Mouse (Mus musculus): Measurements from ENCODE around the gene Scgb2b27. TPM values are rescaled to one million over a fixed set of nuclear protein-coding genes. Genes with fewer than 3 reads are reported as not detected.
"Not testable (repeated sequence)": the region's sequence is repeated elsewhere in the genome, so short reads cannot be mapped to it uniquely, and the experiment has no call there.

Gene Scgb2b27
- polyA plus RNA-seq (2016; fragmentation: Nextera tagmentation; extraction: Ambion mirVana) = not detected in 2 replicates

DNA sequence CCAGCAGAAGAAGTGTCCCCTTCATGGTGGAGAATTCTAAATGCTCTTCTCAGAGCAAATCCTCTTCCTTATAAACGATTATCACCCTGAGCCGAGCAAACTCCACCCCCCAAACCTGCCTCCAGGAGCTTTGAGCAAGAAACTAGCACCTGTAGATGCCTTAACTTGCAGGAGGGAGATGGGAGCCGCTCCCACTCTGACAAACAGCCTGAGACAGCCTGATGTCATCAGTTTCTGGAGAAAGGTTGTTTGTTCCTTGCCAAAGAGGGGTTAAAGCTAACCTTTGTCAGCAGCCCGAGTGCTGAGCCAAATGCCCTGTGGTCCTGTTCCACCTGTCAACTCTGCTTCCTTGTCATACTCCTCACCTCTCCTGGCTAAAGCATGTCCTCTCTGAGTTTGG is at the start of gene Scgb2b27:
Scgb2b27 (minus strand) TSS at position 101 of the 400 bp plus-strand sequence.
- Histone ChIP-seq H3K4me1 (replicated peaks) (no peaks in the 10 kb centered on the region), H3K4me3 (replicated peaks) (no peak within 1 kb of the TSS), H3K27me3 (no peaks in the 10 kb centered on the region), H3K36me3 (no peaks in the 10 kb centered on the region), H3K27ac (no peak within 1 kb of the TSS), H3K9me3 (peaks cover 65% of the 10 kb centered on the region), H3K9ac (replicated peaks) (no peak within 1 kb of the TSS), H3K4me2 (no peak within 1 kb of the TSS)
- ATAC-seq (ENCODE audit: insufficient number of reproducible peaks, insufficient read depth, low FRiP score, low TSS enrichment, low read depth) = no peak
- 69% methylated on average over 4 of the region's 4 CpGs for WGBS

DNA sequence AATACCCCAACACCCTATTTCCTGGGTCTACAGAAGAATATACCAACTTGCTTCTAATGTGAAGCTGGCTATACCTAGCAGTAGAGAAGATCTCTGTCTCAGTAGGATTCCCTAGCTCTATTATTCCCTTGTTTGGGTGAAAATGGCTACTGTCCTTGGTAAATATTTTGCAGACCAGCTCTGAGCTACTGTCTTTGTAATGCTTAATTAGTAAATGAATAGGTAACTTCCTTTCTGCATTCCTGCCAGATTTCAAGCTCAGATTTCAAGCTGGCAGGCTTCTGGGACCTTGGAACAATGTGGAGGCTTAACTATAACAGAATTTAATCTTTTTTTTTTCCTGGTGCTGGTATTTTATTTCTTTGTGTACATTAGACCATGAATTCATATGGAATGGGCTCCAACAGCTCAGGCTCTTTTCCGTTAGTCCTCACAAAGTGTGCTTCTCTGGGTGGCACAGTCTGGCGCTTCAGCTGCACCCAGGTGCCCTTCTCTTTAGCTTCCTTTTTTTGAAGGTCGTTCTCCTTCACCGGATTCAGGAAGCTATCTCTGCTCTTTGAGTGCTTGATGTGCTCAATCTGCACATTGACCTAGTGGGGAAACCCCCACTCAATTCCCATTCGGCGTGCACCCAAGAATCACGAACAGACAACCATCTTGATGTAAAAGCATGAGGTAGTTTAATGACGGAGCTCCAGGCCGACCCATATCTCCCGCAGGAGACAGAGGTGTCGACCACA is 22.5 kb upstream of the Scgb2b27 start:
- not testable (repeated sequence) for H3K36me3 ChIP-seq; H3K4me2 ChIP-seq; H3K4me1 ChIP-seq (replicated peaks); ATAC-seq (ENCODE audit: insufficient number of reproducible peaks, insufficient read depth, low FRiP score, low TSS enrichment, low read depth); H3K9ac ChIP-seq (replicated peaks); H3K27ac ChIP-seq; H3K27me3 ChIP-seq; H3K4me3 ChIP-seq (replicated peaks)
- 88% methylated on average over 11 of the region's 11 CpGs for WGBS
- peaks cover 63% of the 10 kb centered on the region for H3K9me3 ChIP-seq

DNA sequence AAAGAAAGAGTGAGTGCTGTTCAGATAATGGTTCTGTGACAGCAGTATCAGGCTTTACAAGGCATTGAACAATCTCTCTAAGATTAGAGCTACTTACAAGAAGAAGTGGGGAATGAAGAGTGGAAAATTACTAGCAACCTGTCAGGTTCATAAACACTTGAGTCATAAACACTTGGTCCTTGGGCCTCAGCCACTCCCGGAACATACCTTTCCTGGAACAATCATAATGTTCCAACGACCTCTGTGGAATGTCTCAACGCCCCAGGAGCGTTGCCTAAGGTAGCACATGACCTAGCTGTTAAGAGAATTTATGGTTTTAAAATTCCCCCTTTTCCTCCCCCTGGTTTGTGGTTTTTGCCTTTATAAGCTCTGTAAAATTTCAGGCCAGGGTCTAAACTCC is 20.8 kb upstream of the Scgb2b27 start:
- 81% methylated on average over 4 of the region's 4 CpGs for WGBS
- H3K27me3 ChIP-seq; H3K4me1 ChIP-seq (replicated peaks); H3K27ac ChIP-seq; H3K36me3 ChIP-seq; H3K4me3 ChIP-seq (replicated peaks); ATAC-seq (ENCODE audit: insufficient number of reproducible peaks, insufficient read depth, low FRiP score, low TSS enrichment, low read depth); H3K4me2 ChIP-seq; H3K9ac ChIP-seq (replicated peaks): not testable (repeated sequence)
- H3K9me3 ChIP-seq = peaks cover 80% of the 10 kb centered on the region

GRCm38 (mm10) chr7:34030026-34030425 is 16.3 kb upstream of the Scgb2b27 start:
- Histone ChIP-seq H3K4me1 (replicated peaks) (no peaks in the 10 kb centered on the region), H3K4me2 (no peak overlapping the region), H3K36me3 (no peaks in the 10 kb centered on the region), H3K9me3 (peaks cover 90% of the 10 kb centered on the region), H3K4me3 (replicated peaks) (no peak overlapping the region), H3K27ac (no peak overlapping the region), H3K9ac (replicated peaks) (no peak overlapping the region), H3K27me3 (no peaks in the 10 kb centered on the region)
- 95% methylated on average over 11 of the region's 11 CpGs for WGBS
- ATAC-seq (ENCODE audit: insufficient number of reproducible peaks, insufficient read depth, low FRiP score, low TSS enrichment, low read depth) = no peak

DNA sequence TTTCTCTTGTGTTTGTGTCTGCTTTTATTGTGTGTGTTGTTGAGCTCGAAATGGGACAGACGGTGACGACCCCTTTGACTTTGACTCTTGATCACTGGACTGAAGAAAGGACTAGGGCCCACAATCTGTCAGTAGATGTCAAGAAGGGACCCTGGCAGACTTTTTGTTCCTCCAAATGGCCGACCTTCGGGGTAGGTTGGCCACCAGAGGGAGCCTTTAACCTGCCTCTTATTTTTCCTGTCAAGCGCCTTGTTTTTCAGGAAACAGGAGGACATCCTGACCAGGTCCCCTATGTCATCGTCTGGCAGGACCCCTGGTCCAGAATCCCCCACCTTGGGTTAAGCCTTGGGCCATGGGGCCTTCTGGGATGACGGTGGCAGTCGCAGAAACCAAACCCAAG is 13.5 kb upstream of the Scgb2b27 start:
- H3K27ac ChIP-seq; H3K27me3 ChIP-seq; H3K4me1 ChIP-seq (replicated peaks); H3K9ac ChIP-seq (replicated peaks); ATAC-seq (ENCODE audit: insufficient number of reproducible peaks, insufficient read depth, low FRiP score, low TSS enrichment, low read depth); H3K4me2 ChIP-seq; H3K36me3 ChIP-seq; H3K4me3 ChIP-seq (replicated peaks): not testable (repeated sequence)
- peaks cover 88% of the 10 kb centered on the region for H3K9me3 ChIP-seq
- WGBS = 87% methylated on average over 9 of the region's 9 CpGs

- no peak overlapping the region for H3K27ac ChIP-seq
- no peak overlapping the region for H3K4me2 ChIP-seq
- no peak overlapping the region for H3K9ac ChIP-seq (replicated peaks)
- peaks cover 88% of the 10 kb centered on the region for H3K9me3 ChIP-seq
- no peak overlapping the region for H3K4me3 ChIP-seq (replicated peaks)
- WGBS = 80% methylated on average over 4 of the region's 4 CpGs
- H3K4me1 ChIP-seq (replicated peaks) = no peaks in the 10 kb centered on the region
- no peaks in the 10 kb centered on the region for H3K27me3 ChIP-seq
- ATAC-seq (ENCODE audit: insufficient number of reproducible peaks, insufficient read depth, low FRiP score, low TSS enrichment, low read depth) = no peak
- no peaks in the 10 kb centered on the region for H3K36me3 ChIP-seq
Observed at GRCm38 (mm10) chr7:34025641-34026040, 11.9 kb upstream of the Scgb2b27 start.

GRCm38 (mm10) chr7:34021183-34021582 is 7.4 kb upstream of the Scgb2b27 start, which contains the start of gene Scgb1b27:
Gene Scgb1b27 (plus strand): TSS chr7:34021483.
- not testable (repeated sequence) for H3K4me2 ChIP-seq; H3K4me1 ChIP-seq (replicated peaks); H3K4me3 ChIP-seq (replicated peaks); H3K27me3 ChIP-seq; H3K27ac ChIP-seq; ATAC-seq (ENCODE audit: insufficient number of reproducible peaks, insufficient read depth, low FRiP score, low TSS enrichment, low read depth); H3K9ac ChIP-seq (replicated peaks); H3K36me3 ChIP-seq
- peaks cover 68% of the 10 kb centered on the region for H3K9me3 ChIP-seq
- 100% methylated on average over 1 of the region's 1 CpGs for WGBS

- H3K9me3 ChIP-seq = peaks cover 17% of the 10 kb centered on the region
- ATAC-seq (ENCODE audit: insufficient number of reproducible peaks, insufficient read depth, low FRiP score, low TSS enrichment, low read depth); H3K4me2 ChIP-seq; H3K36me3 ChIP-seq; H3K27me3 ChIP-seq; H3K4me1 ChIP-seq (replicated peaks); H3K27ac ChIP-seq; H3K9ac ChIP-seq (replicated peaks); H3K4me3 ChIP-seq (replicated peaks): not testable (repeated sequence)
- 30% methylated on average over 8 of the region's 9 CpGs for WGBS
Observed at GRCm38 (mm10) chr7:33982281-33982680, 31.5 kb downstream of the Scgb2b27 start.

Other genes with a start within 250 kb of the Scgb2b27 start
- not detected in 2 replicates for gene Scgb2b26, start 68.9 kb downstream of the Scgb2b27 start, polyA plus RNA-seq (2016; fragmentation: Nextera tagmentation; extraction: Ambion mirVana)
- not detected in 2 replicates for gene Scgb1b27, start 7.5 kb upstream of the Scgb2b27 start, polyA plus RNA-seq (2016; fragmentation: Nextera tagmentation; extraction: Ambion mirVana)
- not detected in 2 replicates for gene Scgb1b30, start 81.5 kb upstream of the Scgb2b27 start, polyA plus RNA-seq (2016; fragmentation: Nextera tagmentation; extraction: Ambion mirVana)
- 8.4 and 8.8 TPM in 2 replicates for gene Wtip, start 119.3 kb upstream of the Scgb2b27 start, polyA plus RNA-seq (2016; fragmentation: Nextera tagmentation; extraction: Ambion mirVana)
- 275 and 276 TPM in 2 replicates for gene Uba2, start 155.7 kb upstream of the Scgb2b27 start, polyA plus RNA-seq (2016; fragmentation: Nextera tagmentation; extraction: Ambion mirVana)
- 72.2 and 75.0 TPM in 2 replicates for gene Pdcd2l, start 182.7 kb upstream of the Scgb2b27 start, polyA plus RNA-seq (2016; fragmentation: Nextera tagmentation; extraction: Ambion mirVana)
- 243 and 262 TPM in 2 replicates for gene Gpi1, start 216.4 kb upstream of the Scgb2b27 start, polyA plus RNA-seq (2016; fragmentation: Nextera tagmentation; extraction: Ambion mirVana)
- 0.89 TPM in 1 of 2 replicates, not detected in the other for gene Gm6096, start 237.1 kb upstream of the Scgb2b27 start, polyA plus RNA-seq (2016; fragmentation: Nextera tagmentation; extraction: Ambion mirVana)

Data from limb, embryonic 12.5 days (tissue).